Mouse (Mus musculus) hindbrain, embryonic 15.5 days (tissue): ENCODE data around the gene Vipr1. TPM values are rescaled to one million over a fixed set of nuclear protein-coding genes. Genes with fewer than 3 reads are reported as not detected.

Experiments
- ATAC-seq: fragments of 200-750 bp; cut with Nextera tagmentation; 2 replicates; pipeline ENCODE4 v1.8.0; 2017; ENCODE audit warnings: low read depth, moderate number of reproducible peaks, moderate TSS enrichment; ENCODE audit not compliant: low FRiP score
- H3K27ac ChIP-seq: fragments of 300-500 bp; sonication (generic); replicated peaks from 2 replicates; pipeline ENCODE4 v1.5.1; 2015; ENCODE audit warnings: mild to moderate bottlenecking, inconsistent platforms
- H3K27me3 ChIP-seq: fragments of 300-500 bp; sonication (generic); 2 replicates; pipeline ENCODE4 v1.6.1; 2015; ENCODE audit warnings: control low read depth, inconsistent platforms
- H3K36me3 ChIP-seq: fragments of 300-500 bp; sonication (generic); 2 replicates; pipeline ENCODE4 v1.6.1; 2015; ENCODE audit warnings: control low read depth, inconsistent platforms
- H3K4me1 ChIP-seq: fragments of 300-500 bp; sonication (generic); replicated peaks from 2 replicates; pipeline ENCODE4 v1.6.1; 2015; ENCODE audit warnings: control low read depth, inconsistent platforms
- H3K4me2 ChIP-seq: fragments of 300-500 bp; sonication (generic); 2 replicates; pipeline ENCODE4 v1.6.1; 2015; ENCODE audit warnings: moderate library complexity, mild to moderate bottlenecking, inconsistent platforms
- H3K4me3 ChIP-seq: fragments of 300-500 bp; sonication (generic); 2 replicates; pipeline ENCODE4 v1.5.1; 2015; ENCODE audit warnings: mild to moderate bottlenecking, inconsistent platforms
- H3K9ac ChIP-seq: fragments of 300-500 bp; sonication (generic); 2 replicates; pipeline ENCODE4 v1.6.1; 2015; ENCODE audit warnings: inconsistent platforms
- H3K9me3 ChIP-seq: fragments of 300-500 bp; sonication (generic); 2 replicates; pipeline ENCODE4 v1.6.1; 2016; ENCODE audit warnings: control low read depth, inconsistent platforms
- WGBS: fragments of 180-500 bp; shearing (Covaris S2); methylation state at CpG from one replicate; pipeline ENCODE4 v1.1.7; 2015; 5-methylcytosine and 5-hydroxymethylcytosine counted together
- polyA plus RNA-seq: library from polyadenylated mRNA; unstranded; fragments of >200 nt; fragmentation: Nextera tagmentation; extraction: Ambion mirVana; gene quantifications from 2 replicates; pipeline ENCODE4 v1.2.1, GENCODE M21; 2015

Gene Vipr1
- polyA plus RNA-seq, 1 experiment from 2014 or later: 0.30 TPM

- H3K4me1 ChIP-seq: peaks cover 24% of the 10 kb centered on the region
- H3K27me3 ChIP-seq: peaks cover 44% of the 10 kb centered on the region
- H3K4me3 ChIP-seq: peak overlapping the region; percentile 49
- WGBS: 13% methylated on average over 27 of the region's 27 CpGs
- H3K4me2 ChIP-seq: peak overlapping the region; percentile 84
- peak overlapping the region; percentile 26; the same call in 1 of the 2 replicates for H3K9ac ChIP-seq
- no peaks in the 10 kb centered on the region for H3K9me3 ChIP-seq
- ATAC-seq: no peak
- H3K36me3 ChIP-seq: no peaks in the 10 kb centered on the region
- no peak overlapping the region for H3K27ac ChIP-seq
Measured at GRCm38 (mm10) chr9:121641235-121641915, 1.1 kb upstream of the Vipr1 start.

GRCm38 (mm10) chr9:121642001-121642400 lies 515 bp upstream of the Vipr1 start, which contains the start of gene Lyzl4:
TSS of gene Lyzl4 (minus strand) at chr9:121642096.
- WGBS: 0% methylated on average over 26 of the region's 26 CpGs
- Histone ChIP-seq H3K9me3 (no peaks in the 10 kb centered on the region), H3K4me3 (peak within 1 kb of the TSS; percentile 49), H3K4me2 (peak within 1 kb of the TSS; percentile 84), H3K27me3 (peaks cover 44% of the 10 kb centered on the region), H3K27ac (no peak within 1 kb of the TSS), H3K4me1 (peaks cover 24% of the 10 kb centered on the region), H3K36me3 (no peaks in the 10 kb centered on the region), H3K9ac (peak within 1 kb of the TSS; percentile 44)
- peak; percentile 77 for ATAC-seq

- H3K9ac ChIP-seq: no peak overlapping the region
- ATAC-seq: no peak
- H3K36me3 ChIP-seq: no peaks in the 10 kb centered on the region
- no peaks in the 10 kb centered on the region for H3K9me3 ChIP-seq
- peaks cover 34% of the 10 kb centered on the region for H3K27me3 ChIP-seq
- no peak overlapping the region for H3K4me3 ChIP-seq
- peaks cover 20% of the 10 kb centered on the region for H3K4me1 ChIP-seq
- 79% methylated on average over 3 of the region's 3 CpGs for WGBS
- H3K4me2 ChIP-seq: no peak overlapping the region
- no peak overlapping the region for H3K27ac ChIP-seq
Measured at GRCm38 (mm10) chr9:121644855-121645254, 2.3 kb downstream of the Vipr1 start.

GRCm38 (mm10) chr9:121647026-121647425 lies 4.5 kb downstream of the Vipr1 start:
- no peak for ATAC-seq
- WGBS: 77% methylated on average over 7 of the region's 7 CpGs

GRCm38 (mm10) chr9:121653668-121654067 lies 11.2 kb downstream of the Vipr1 start:
- ATAC-seq: no peak
- WGBS: 93% methylated on average over 10 of the region's 10 CpGs
- no peak overlapping the region for H3K27ac ChIP-seq

More at GRCm38 (mm10) chr9:121647026-121647425, 4.5 kb downstream of the Vipr1 start:
- no peaks in the 10 kb centered on the region for H3K36me3 ChIP-seq
- no peak overlapping the region for H3K9ac ChIP-seq
- peaks cover 15% of the 10 kb centered on the region for H3K27me3 ChIP-seq
- H3K4me2 ChIP-seq: no peak overlapping the region
- H3K4me1 ChIP-seq: peaks cover 11% of the 10 kb centered on the region
- no peak overlapping the region for H3K27ac ChIP-seq
- H3K4me3 ChIP-seq: no peak overlapping the region
- H3K9me3 ChIP-seq: no peaks in the 10 kb centered on the region

GRCm38 (mm10) chr9:121656322-121656721 lies 13.8 kb downstream of the Vipr1 start:
- Histone ChIP-seq H3K4me3 (no peak overlapping the region), H3K27ac (no peak overlapping the region), H3K9me3 (no peaks in the 10 kb centered on the region), H3K9ac (no peak overlapping the region), H3K4me1 (no peaks in the 10 kb centered on the region; the same call in 1 of the 2 replicates), H3K4me2 (no peak overlapping the region), H3K27me3 (no peaks in the 10 kb centered on the region), H3K36me3 (no peaks in the 10 kb centered on the region)
- WGBS: 90% methylated on average over 5 of the region's 5 CpGs
- ATAC-seq: no peak

More at GRCm38 (mm10) chr9:121653668-121654067, 11.2 kb downstream of the Vipr1 start:
- no peak overlapping the region for H3K9ac ChIP-seq
- H3K27me3 ChIP-seq: no peaks in the 10 kb centered on the region
- H3K4me3 ChIP-seq: no peak overlapping the region
- H3K4me1 ChIP-seq: no peaks in the 10 kb centered on the region; the same call in 1 of the 2 replicates
- H3K4me2 ChIP-seq: no peak overlapping the region
- H3K36me3 ChIP-seq: no peaks in the 10 kb centered on the region
- no peaks in the 10 kb centered on the region for H3K9me3 ChIP-seq

GRCm38 (mm10) chr9:121657143-121657542 lies 14.6 kb downstream of the Vipr1 start:
- Histone ChIP-seq H3K27me3 (no peaks in the 10 kb centered on the region), H3K9ac (no peak overlapping the region), H3K4me3 (no peak overlapping the region), H3K9me3 (no peaks in the 10 kb centered on the region), H3K27ac (no peak overlapping the region), H3K4me2 (no peak overlapping the region), H3K4me1 (no peaks in the 10 kb centered on the region; the same call in 1 of the 2 replicates), H3K36me3 (no peaks in the 10 kb centered on the region)
- ATAC-seq: no peak
- WGBS: 64% methylated on average over 13 of the region's 13 CpGs

- Histone ChIP-seq H3K9ac (no peak overlapping the region), H3K4me2 (no peak overlapping the region), H3K27me3 (no peaks in the 10 kb centered on the region), H3K27ac (no peak overlapping the region), H3K9me3 (no peaks in the 10 kb centered on the region), H3K4me1 (no peaks in the 10 kb centered on the region; the same call in 1 of the 2 replicates), H3K4me3 (no peak overlapping the region), H3K36me3 (no peaks in the 10 kb centered on the region)
- 88% methylated on average over 7 of the region's 7 CpGs for WGBS
- ATAC-seq: no peak
Measured at GRCm38 (mm10) chr9:121658248-121658647, 15.7 kb downstream of the Vipr1 start.

- H3K4me3 ChIP-seq: no peak overlapping the region
- H3K27ac ChIP-seq: no peak overlapping the region
- H3K36me3 ChIP-seq: no peaks in the 10 kb centered on the region
- no peaks in the 10 kb centered on the region for H3K9me3 ChIP-seq
- ATAC-seq: no peak
- no peaks in the 10 kb centered on the region for H3K27me3 ChIP-seq
- H3K4me1 ChIP-seq: no peaks in the 10 kb centered on the region; the same call in 1 of the 2 replicates
- H3K9ac ChIP-seq: no peak overlapping the region
- H3K4me2 ChIP-seq: no peak overlapping the region
- WGBS: 76% methylated on average over 7 of the region's 7 CpGs
Measured at GRCm38 (mm10) chr9:121659791-121660190, 17.3 kb downstream of the Vipr1 start.

GRCm38 (mm10) chr9:121663467-121663866 lies 21.0 kb downstream of the Vipr1 start:
- Histone ChIP-seq H3K9me3 (no peaks in the 10 kb centered on the region), H3K4me2 (no peak overlapping the region), H3K4me1 (peaks cover 10% of the 10 kb centered on the region; the same call in 1 of the 2 replicates), H3K27me3 (no peaks in the 10 kb centered on the region), H3K27ac (no peak overlapping the region), H3K9ac (no peak overlapping the region), H3K4me3 (no peak overlapping the region), H3K36me3 (no peaks in the 10 kb centered on the region)
- ATAC-seq: no peak
- WGBS: 78% methylated on average over 6 of the region's 6 CpGs

GRCm38 (mm10) chr9:121664104-121664503 lies 21.6 kb downstream of the Vipr1 start:
- no peaks in the 10 kb centered on the region for H3K27me3 ChIP-seq
- peaks cover 10% of the 10 kb centered on the region; the same call in 1 of the 2 replicates for H3K4me1 ChIP-seq
- ATAC-seq: no peak
- 82% methylated on average over 5 of the region's 5 CpGs for WGBS
- no peak overlapping the region for H3K27ac ChIP-seq
- H3K9ac ChIP-seq: no peak overlapping the region
- no peaks in the 10 kb centered on the region for H3K36me3 ChIP-seq
- H3K4me2 ChIP-seq: no peak overlapping the region
- no peak overlapping the region for H3K4me3 ChIP-seq
- no peaks in the 10 kb centered on the region for H3K9me3 ChIP-seq

- no peak overlapping the region for H3K4me3 ChIP-seq
- no peak overlapping the region for H3K9ac ChIP-seq
- WGBS: 53% methylated on average over 16 of the region's 16 CpGs
- H3K27me3 ChIP-seq: no peaks in the 10 kb centered on the region
- no peaks in the 10 kb centered on the region for H3K36me3 ChIP-seq
- 0 out of 2 replicates have a peak, but pooled peaks have one; percentile 21 for ATAC-seq
- H3K9me3 ChIP-seq: no peaks in the 10 kb centered on the region
- peaks cover 21% of the 10 kb centered on the region for H3K4me1 ChIP-seq
- no peak overlapping the region for H3K4me2 ChIP-seq
- 0 out of 2 replicates have a peak overlapping the region, but pooled peaks have one; percentile 14 for H3K27ac ChIP-seq
Measured at GRCm38 (mm10) chr9:121666957-121667630, 24.6 kb downstream of the Vipr1 start.
